Mouse (Mus musculus): ENCODE results near the gene Hint2. TPM values are rescaled to one million over a fixed set of nuclear protein-coding genes. Genes with fewer than 3 reads are reported as not detected.

Gene Hint2
- polyA plus RNA-seq, 1 experiment from 2014 or later = 101 TPM

DNA sequence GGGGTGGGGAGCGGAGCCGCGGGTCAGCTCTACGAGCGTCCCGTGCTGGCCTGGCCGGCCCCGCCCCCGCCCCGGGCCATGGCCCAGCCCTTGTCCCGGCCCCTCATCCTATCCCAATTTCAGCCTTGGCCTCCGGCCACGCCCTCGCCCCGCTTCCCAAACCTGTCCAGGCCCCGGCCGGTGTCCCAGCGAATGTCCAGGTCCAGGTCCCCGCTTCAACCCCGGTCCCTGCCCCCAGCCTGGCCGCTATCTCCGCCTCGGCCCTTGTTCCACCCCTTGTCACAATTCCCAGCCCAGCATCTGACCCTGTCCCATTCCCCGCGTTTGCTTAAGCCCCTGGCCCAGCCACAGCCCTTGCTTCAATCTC, 13.1 kb upstream of the Hint2 start:
- H3K27me3 ChIP-seq (ENCODE audit: control insufficient read depth, insufficient read depth, low read length) = peaks cover 4% of the 10 kb centered on the region; the same call in 1 of the 2 replicates
- H3K27ac ChIP-seq (ENCODE audit: low read length) = peak overlapping the region; percentile 57
- peak overlapping the region; percentile 80 for H3K4me3 ChIP-seq (replicated peaks; ENCODE audit: low read length)
- no peaks in the 10 kb centered on the region for H3K9me3 ChIP-seq (replicated peaks; ENCODE audit: control insufficient read depth, low read length)
- H3K4me2 ChIP-seq (ENCODE audit: low read depth, low read length) = peak overlapping the region; percentile 89
- no peaks in the 10 kb centered on the region for H3K36me3 ChIP-seq (ENCODE audit: control insufficient read depth, insufficient read depth, low read length)
- under 1% methylated on average over 24 of the region's 25 CpGs for WGBS
- H3K4me1 ChIP-seq (ENCODE audit: control insufficient read depth, insufficient read depth, low read length) = peaks cover 13% of the 10 kb centered on the region
- peak; percentile 82 for ATAC-seq (ENCODE audit: insufficient read depth, low FRiP score)
- peak overlapping the region; percentile 94 for H3K9ac ChIP-seq (ENCODE audit: low read length)

DNA sequence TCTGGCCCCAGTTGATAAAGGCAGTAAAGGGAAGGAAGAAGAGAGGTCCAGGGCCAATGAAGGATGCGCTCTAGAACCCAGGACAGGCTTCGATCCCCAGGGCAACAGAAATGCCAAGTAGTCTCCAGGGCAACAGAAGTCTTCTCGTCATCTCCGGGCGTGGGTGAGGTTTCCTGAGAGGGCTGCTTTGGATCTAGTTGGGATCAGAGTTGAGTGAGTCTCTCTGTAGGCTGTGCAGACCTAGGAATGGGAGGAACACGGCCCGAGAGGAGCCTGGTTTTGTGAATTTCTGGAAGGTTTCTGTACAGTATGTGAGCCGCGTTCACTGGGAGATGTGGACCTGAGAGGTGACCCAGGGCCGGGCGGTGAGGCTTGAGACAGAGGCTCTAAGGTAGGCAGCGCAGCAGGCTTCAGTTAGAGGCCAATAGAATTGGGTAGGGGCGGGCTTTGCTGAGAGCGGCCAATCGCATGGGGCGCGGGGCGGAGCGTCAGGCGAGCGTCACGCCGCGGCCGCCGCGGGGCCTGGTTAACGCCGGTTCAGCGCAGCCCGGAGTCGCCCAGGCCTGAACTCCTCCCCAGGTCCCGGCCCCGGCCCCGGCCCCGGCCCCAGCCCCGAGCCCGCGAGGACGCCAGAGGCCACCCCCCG, 12.6 kb upstream of the Hint2 start, which contains the start of the genes Tmem8b and Fam221b:
Gene Tmem8b (plus strand): TSS at position 190 of the 646 bp plus-strand sequence.
Gene Fam221b (minus strand): TSS at position 364 of the 646 bp plus-strand sequence.
- H3K36me3 ChIP-seq (ENCODE audit: control insufficient read depth, insufficient read depth, low read length) = no peaks in the 10 kb centered on the region
- H3K4me3 ChIP-seq (replicated peaks; ENCODE audit: low read length) = peak within 1 kb of the TSS; percentile 80
- WGBS = 1% methylated on average over 41 of the region's 41 CpGs
- H3K4me1 ChIP-seq (ENCODE audit: control insufficient read depth, insufficient read depth, low read length) = peaks cover 13% of the 10 kb centered on the region
- H3K9ac ChIP-seq (ENCODE audit: low read length) = peak within 1 kb of the TSS; percentile 94
- peak within 1 kb of the TSS; percentile 57 for H3K27ac ChIP-seq (ENCODE audit: low read length)
- no peaks in the 10 kb centered on the region for H3K9me3 ChIP-seq (replicated peaks; ENCODE audit: control insufficient read depth, low read length)
- peaks cover 4% of the 10 kb centered on the region; the same call in 1 of the 2 replicates for H3K27me3 ChIP-seq (ENCODE audit: control insufficient read depth, insufficient read depth, low read length)
- peak; percentile 94 for ATAC-seq (ENCODE audit: insufficient read depth, low FRiP score)
- peak within 1 kb of the TSS; percentile 89 for H3K4me2 ChIP-seq (ENCODE audit: low read depth, low read length)

DNA sequence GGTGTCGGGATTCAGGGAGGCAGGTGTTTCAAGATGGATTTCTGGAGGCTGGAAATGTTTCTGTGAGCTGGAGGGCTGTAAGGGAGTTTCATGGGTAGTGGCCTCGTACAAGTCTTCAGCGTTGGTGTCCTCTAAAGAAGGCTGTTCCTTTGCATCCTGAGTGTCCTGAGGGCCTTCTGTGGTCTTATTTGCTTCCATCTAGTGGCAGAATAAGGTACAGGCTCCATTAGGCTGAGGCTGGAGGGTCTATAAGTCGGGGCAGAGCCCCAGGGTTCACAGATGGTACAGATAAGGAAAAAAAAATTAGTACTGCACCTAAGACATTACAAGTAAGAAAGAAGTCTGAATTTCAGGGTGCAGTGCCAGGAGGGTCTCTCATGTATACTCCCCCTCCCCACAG, 10.1 kb upstream of the Hint2 start:
- 17% methylated on average over 4 of the region's 4 CpGs for WGBS
- no peaks in the 10 kb centered on the region for H3K9me3 ChIP-seq (replicated peaks; ENCODE audit: control insufficient read depth, low read length)

DNA sequence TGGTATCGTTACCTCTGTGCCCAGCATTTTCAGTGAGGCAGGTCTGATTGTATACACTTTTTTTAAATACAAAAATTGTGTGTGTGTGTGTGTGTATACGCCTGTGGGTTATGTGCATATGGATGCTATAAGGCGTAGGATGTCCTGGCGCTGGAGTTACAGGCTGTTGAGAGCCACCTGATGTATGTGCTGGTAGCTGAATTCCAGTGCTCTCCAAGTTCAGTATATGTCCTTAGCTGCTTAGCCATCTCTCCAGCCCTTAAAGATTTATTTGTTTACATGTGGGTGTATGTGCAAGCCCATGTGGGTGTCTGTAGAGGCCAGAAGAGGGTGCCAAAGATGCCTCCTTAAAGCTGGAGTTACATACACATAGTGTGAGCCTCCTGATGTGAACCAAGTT, 880 bp upstream of the Hint2 start:
- Histone ChIP-seq H3K4me1 (ENCODE audit: control insufficient read depth, insufficient read depth, low read length) (peaks cover 4% of the 10 kb centered on the region), H3K4me2 (ENCODE audit: low read depth, low read length) (peak overlapping the region; percentile 46), H3K27me3 (ENCODE audit: control insufficient read depth, insufficient read depth, low read length) (no peaks in the 10 kb centered on the region), H3K9me3 (replicated peaks; ENCODE audit: control insufficient read depth, low read length) (no peaks in the 10 kb centered on the region), H3K9ac (ENCODE audit: low read length) (no peak overlapping the region), H3K4me3 (replicated peaks; ENCODE audit: low read length) (peak overlapping the region; percentile 87), H3K27ac (ENCODE audit: low read length) (no peak overlapping the region), H3K36me3 (ENCODE audit: control insufficient read depth, insufficient read depth, low read length) (no peaks in the 10 kb centered on the region)
- ATAC-seq (ENCODE audit: insufficient read depth, low FRiP score) = no peak
- 64% methylated on average over 4 of the region's 4 CpGs for WGBS

More for the DNA sequence above, 10.1 kb upstream of the Hint2 start:
- Histone ChIP-seq H3K27me3 (ENCODE audit: control insufficient read depth, insufficient read depth, low read length) (peaks cover 17% of the 10 kb centered on the region), H3K27ac (ENCODE audit: low read length) (no peak overlapping the region), H3K4me1 (ENCODE audit: control insufficient read depth, insufficient read depth, low read length) (peaks cover 13% of the 10 kb centered on the region; the same call in 1 of the 2 replicates), H3K36me3 (ENCODE audit: control insufficient read depth, insufficient read depth, low read length) (no peaks in the 10 kb centered on the region), H3K4me3 (replicated peaks; ENCODE audit: low read length) (no peak overlapping the region), H3K4me2 (ENCODE audit: low read depth, low read length) (no peak overlapping the region), H3K9ac (ENCODE audit: low read length) (no peak overlapping the region)
- ATAC-seq (ENCODE audit: insufficient read depth, low FRiP score) = no peak

DNA sequence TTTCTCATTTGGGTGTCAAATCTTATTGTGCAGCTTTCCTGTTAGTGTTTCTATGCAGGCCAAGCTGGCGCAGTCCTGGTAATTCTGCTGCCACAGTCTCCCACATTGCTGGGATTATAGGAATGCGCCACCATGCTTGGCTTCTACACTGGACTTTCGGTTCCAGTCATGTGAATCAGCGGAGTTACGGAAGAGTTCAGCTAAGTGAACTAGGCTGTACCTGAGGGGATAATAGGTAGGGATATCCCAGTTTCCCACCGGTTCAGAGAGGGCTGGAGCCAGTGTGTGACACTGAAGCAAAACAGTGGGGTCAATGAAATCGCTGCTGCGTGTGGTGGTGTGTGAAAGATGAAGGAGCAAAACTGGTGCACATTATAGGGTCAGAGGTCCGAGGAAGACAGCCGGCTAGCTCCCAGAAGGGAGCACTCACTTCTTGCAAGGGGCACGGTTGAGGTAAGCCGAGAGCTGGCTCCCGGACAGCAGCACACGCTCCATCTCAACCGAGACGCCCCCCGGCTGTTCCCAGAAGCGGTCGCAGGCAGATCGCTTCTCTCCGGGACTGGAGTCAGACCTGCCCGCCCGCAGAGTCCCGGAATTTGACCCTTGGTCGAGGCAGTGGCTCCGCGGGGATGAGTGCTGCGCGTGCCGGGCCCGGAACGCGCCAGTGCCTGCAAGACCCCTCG, 469 bp downstream of the Hint2 start:
- peak overlapping the region; percentile 87 for H3K4me3 ChIP-seq (replicated peaks; ENCODE audit: low read length)
- peak overlapping the region; percentile 98 for H3K9ac ChIP-seq (ENCODE audit: low read length)
- peaks cover 4% of the 10 kb centered on the region for H3K4me1 ChIP-seq (ENCODE audit: control insufficient read depth, insufficient read depth, low read length)
- ATAC-seq (ENCODE audit: insufficient read depth, low FRiP score) = peak; percentile 35
- H3K27ac ChIP-seq (ENCODE audit: low read length) = peak overlapping the region; percentile 89
- H3K9me3 ChIP-seq (replicated peaks; ENCODE audit: control insufficient read depth, low read length) = no peaks in the 10 kb centered on the region
- no peaks in the 10 kb centered on the region for H3K27me3 ChIP-seq (ENCODE audit: control insufficient read depth, insufficient read depth, low read length)
- 5% methylated on average over 34 of the region's 34 CpGs for WGBS
- peak overlapping the region; percentile 81 for H3K4me2 ChIP-seq (ENCODE audit: low read depth, low read length)
- no peaks in the 10 kb centered on the region for H3K36me3 ChIP-seq (ENCODE audit: control insufficient read depth, insufficient read depth, low read length)

DNA sequence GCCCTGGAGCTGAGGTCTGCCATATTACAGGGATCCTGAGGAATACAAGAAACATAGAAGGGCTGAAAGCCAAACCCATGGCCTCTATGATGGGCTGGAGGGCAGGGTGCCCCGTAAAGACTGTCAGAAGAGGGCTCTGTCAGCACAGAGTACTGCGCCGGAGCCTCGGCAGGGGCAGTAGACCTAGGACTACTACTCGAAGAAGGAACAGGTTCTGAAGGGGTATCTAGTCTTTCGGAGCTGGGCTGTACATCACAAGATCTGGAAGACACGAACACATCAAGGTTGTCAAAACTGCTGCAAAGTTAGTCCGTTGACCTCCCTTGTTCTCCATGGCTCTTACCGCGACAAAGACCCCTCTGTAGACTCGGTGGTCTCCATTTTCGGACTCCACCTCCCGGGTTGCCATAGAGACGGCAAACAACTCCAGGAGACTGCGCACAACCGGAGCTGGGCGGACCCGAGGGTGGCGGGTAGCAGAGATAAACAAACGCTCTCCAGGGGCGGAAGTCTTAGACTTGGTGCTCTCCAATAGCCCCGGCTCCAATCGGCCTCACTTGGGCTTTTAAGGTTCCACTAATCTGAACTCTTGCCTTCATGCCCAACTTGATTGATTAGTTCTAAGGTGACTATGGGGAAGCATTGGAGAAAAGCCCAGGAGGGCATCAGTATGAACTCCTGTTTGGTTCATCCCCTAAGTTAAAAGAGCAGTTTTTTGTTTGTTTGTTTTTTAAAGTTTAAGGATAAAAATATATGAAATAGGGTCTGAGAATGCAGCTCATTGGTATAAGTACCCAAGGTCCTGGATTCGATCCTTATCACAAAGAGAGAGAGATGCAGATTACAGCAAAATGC, 2.9 kb downstream of the Hint2 start, which contains the start of gene Spag8:
Gene Spag8 (minus strand): TSS at position 434 of the 855 bp plus-strand sequence.
- WGBS = 15% methylated on average over 24 of the region's 24 CpGs
- no peak for ATAC-seq (ENCODE audit: insufficient read depth, low FRiP score)
- Histone ChIP-seq H3K4me1 (ENCODE audit: control insufficient read depth, insufficient read depth, low read length) (peaks cover 4% of the 10 kb centered on the region), H3K4me2 (ENCODE audit: low read depth, low read length) (peak within 1 kb of the TSS; percentile 55), H3K9me3 (replicated peaks; ENCODE audit: control insufficient read depth, low read length) (peaks cover 6% of the 10 kb centered on the region), H3K4me3 (replicated peaks; ENCODE audit: low read length) (peak within 1 kb of the TSS; percentile 33), H3K36me3 (ENCODE audit: control insufficient read depth, insufficient read depth, low read length) (peaks cover 11% of the 10 kb centered on the region), H3K27me3 (ENCODE audit: control insufficient read depth, insufficient read depth, low read length) (no peaks in the 10 kb centered on the region), H3K27ac (ENCODE audit: low read length) (no peak within 1 kb of the TSS), H3K9ac (ENCODE audit: low read length) (no peak within 1 kb of the TSS)

DNA sequence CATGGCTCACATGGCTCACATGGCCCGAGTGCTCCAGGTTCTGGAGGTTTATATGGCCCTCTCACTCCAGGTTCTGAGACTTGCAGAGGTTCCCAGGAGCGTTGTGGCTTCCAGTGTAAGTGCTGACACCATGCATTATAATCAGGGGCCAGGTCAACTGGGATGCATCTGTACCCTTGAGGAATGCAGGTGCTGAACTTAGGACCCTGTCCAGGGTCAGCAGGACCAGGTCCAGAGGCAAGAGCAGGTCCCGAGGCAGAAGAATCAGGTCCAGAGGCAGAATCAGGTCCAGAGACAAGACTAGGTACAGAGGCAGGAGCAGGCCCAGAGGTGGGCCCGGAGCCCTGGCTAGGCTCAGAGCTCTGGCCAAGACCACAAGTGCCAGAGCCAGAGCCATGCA, 3.5 kb downstream of the Hint2 start:
- 81% methylated on average over 4 of the region's 4 CpGs for WGBS
- peaks cover 11% of the 10 kb centered on the region for H3K36me3 ChIP-seq (ENCODE audit: control insufficient read depth, insufficient read depth, low read length)
- H3K9me3 ChIP-seq (replicated peaks; ENCODE audit: control insufficient read depth, low read length) = peaks cover 6% of the 10 kb centered on the region
- no peak overlapping the region for H3K9ac ChIP-seq (ENCODE audit: low read length)
- H3K27ac ChIP-seq (ENCODE audit: low read length) = no peak overlapping the region
- no peak overlapping the region for H3K4me3 ChIP-seq (replicated peaks; ENCODE audit: low read length)
- H3K4me1 ChIP-seq (ENCODE audit: control insufficient read depth, insufficient read depth, low read length) = peaks cover 4% of the 10 kb centered on the region
- no peak overlapping the region for H3K4me2 ChIP-seq (ENCODE audit: low read depth, low read length)
- no peaks in the 10 kb centered on the region for H3K27me3 ChIP-seq (ENCODE audit: control insufficient read depth, insufficient read depth, low read length)
- no peak for ATAC-seq (ENCODE audit: insufficient read depth, low FRiP score)

DNA sequence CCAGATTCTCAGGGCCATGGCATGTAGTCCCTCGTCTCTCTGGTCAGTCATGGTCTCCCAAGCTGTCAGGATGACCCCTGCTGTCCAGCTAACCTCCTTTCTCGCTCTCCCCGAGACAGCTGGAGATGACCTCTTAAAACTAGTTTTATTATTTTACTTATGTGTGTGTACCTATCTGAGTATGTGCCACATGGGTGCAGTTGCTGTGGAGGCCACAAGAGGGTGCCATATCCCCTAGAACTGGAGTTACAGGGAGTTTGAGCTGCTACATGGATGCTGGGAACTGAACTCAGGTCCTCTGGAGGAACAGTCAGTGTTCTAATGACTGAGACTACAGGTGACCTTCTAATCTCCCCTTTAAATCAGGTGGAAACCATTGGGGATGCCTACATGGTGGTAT, 6.5 kb downstream of the Hint2 start:
- Histone ChIP-seq H3K9me3 (replicated peaks; ENCODE audit: control insufficient read depth, low read length) (peaks cover 6% of the 10 kb centered on the region), H3K4me1 (ENCODE audit: control insufficient read depth, insufficient read depth, low read length) (no peaks in the 10 kb centered on the region), H3K27me3 (ENCODE audit: control insufficient read depth, insufficient read depth, low read length) (no peaks in the 10 kb centered on the region), H3K9ac (ENCODE audit: low read length) (no peak overlapping the region), H3K4me3 (replicated peaks; ENCODE audit: low read length) (no peak overlapping the region), H3K27ac (ENCODE audit: low read length) (no peak overlapping the region), H3K4me2 (ENCODE audit: low read depth, low read length) (no peak overlapping the region), H3K36me3 (ENCODE audit: control insufficient read depth, insufficient read depth, low read length) (peaks cover 11% of the 10 kb centered on the region)
- ATAC-seq (ENCODE audit: insufficient read depth, low FRiP score) = no peak
- WGBS = 93% methylated on average over 3 of the region's 3 CpGs

All from stomach, embryonic 16.5 days (tissue).